Mouse (Mus musculus) embryonic fibroblast, embryonic 13.5 days (primary cell): ENCODE data around the gene Wdr25.

Source experiments
- CTCF ChIP-seq: IDR thresholded peaks from 2 replicates; pipeline ENCODE4 v1.5.1; 2011; ENCODE audit warnings: mild to moderate bottlenecking, control low read depth, low read length, moderate library complexity, borderline replicate concordance; ENCODE audit not compliant: insufficient read depth
- POLR2A ChIP-seq: IDR thresholded peaks from 2 replicates; pipeline ENCODE4 v1.6.1; 2011; ENCODE audit warnings: low read depth, mild to moderate bottlenecking, control low read depth, low read length, moderate library complexity

GRCm38 (mm10) chr12:108937506-108937905 lies 44.1 kb downstream of the Wdr25 start:
- TF ChIP-seq CTCF = no peak
- no peak for TF ChIP-seq POLR2A
